Mouse (Mus musculus): ENCODE measurements around the gene 4930516K23Rik. TPM values are rescaled to one million over a fixed set of nuclear protein-coding genes. Genes with fewer than 3 reads are reported as not detected.

Gene 4930516K23Rik
- polyA plus RNA-seq, 1 experiment from 2014 or later = not detected

GRCm38 (mm10) chr7:104017203-104017602 is 44.0 kb downstream of the 4930516K23Rik start, which contains the start of gene Olfr639:
Gene Olfr639, minus strand, starts transcription at chr7:104017303.
- no peaks in the 10 kb centered on the region for H3K27me3 ChIP-seq (replicated peaks; ENCODE audit: control insufficient read depth, insufficient read depth, low read length)
- H3K36me3 ChIP-seq (ENCODE audit: control insufficient read depth, insufficient read depth) = no peaks in the 10 kb centered on the region
- no peak within 1 kb of the TSS for H3K4me3 ChIP-seq (ENCODE audit: low read depth, low read length)
- no peaks in the 10 kb centered on the region for H3K9me3 ChIP-seq (ENCODE audit: control insufficient read depth)
- no peak within 1 kb of the TSS for H3K27ac ChIP-seq (ENCODE audit: low read depth, low read length)
- H3K4me1 ChIP-seq (replicated peaks; ENCODE audit: control insufficient read depth, insufficient read depth, low read length) = no peaks in the 10 kb centered on the region
- TF ChIP-seq CTCF (IDR thresholded peaks at IDR 0.05; ENCODE audit: low read depth) = no peak
- no peak within 1 kb of the TSS for H3K9ac ChIP-seq (ENCODE audit: low read depth, low read length)
- no peak for ATAC-seq
- H3K4me2 ChIP-seq (replicated peaks; ENCODE audit: low read depth) = no peak within 1 kb of the TSS

Other genes with a start within 250 kb of the 4930516K23Rik start
- gene Hbb-bt, start 247.4 kb downstream of the 4930516K23Rik start, polyA plus RNA-seq (2015; fragmentation: Nextera tagmentation; extraction: Ambion mirVana) = 164 and 228 TPM in 2 replicates
- gene Hbb-bs, start 233.3 kb downstream of the 4930516K23Rik start, polyA plus RNA-seq (2015; fragmentation: Nextera tagmentation; extraction: Ambion mirVana) = 726 and 1,073 TPM in 2 replicates
- gene Hbb-bh2, start 220.9 kb downstream of the 4930516K23Rik start, polyA plus RNA-seq (2015; fragmentation: Nextera tagmentation; extraction: Ambion mirVana) = not detected in 2 replicates
- not detected in 2 replicates for gene Hbb-bh1, start 218.3 kb downstream of the 4930516K23Rik start, polyA plus RNA-seq (2015; fragmentation: Nextera tagmentation; extraction: Ambion mirVana)
- 0.52 TPM in 1 of 2 replicates, not detected in the other for gene Hbb-y, start 208.2 kb downstream of the 4930516K23Rik start, polyA plus RNA-seq (2015; fragmentation: Nextera tagmentation; extraction: Ambion mirVana)
- gene Olfr66, start 175.2 kb downstream of the 4930516K23Rik start, polyA plus RNA-seq (2015; fragmentation: Nextera tagmentation; extraction: Ambion mirVana) = not detected in 2 replicates
- not detected in 2 replicates for gene Olfr64, start 167.0 kb downstream of the 4930516K23Rik start, polyA plus RNA-seq (2015; fragmentation: Nextera tagmentation; extraction: Ambion mirVana)
- gene Olfr65, start 158.0 kb downstream of the 4930516K23Rik start, polyA plus RNA-seq (2015; fragmentation: Nextera tagmentation; extraction: Ambion mirVana) = not detected in 2 replicates
- gene Olfr631, start 132.6 kb downstream of the 4930516K23Rik start, polyA plus RNA-seq (2015; fragmentation: Nextera tagmentation; extraction: Ambion mirVana) = not detected in 2 replicates
- not detected in 2 replicates for gene Olfr632, start 127.1 kb downstream of the 4930516K23Rik start, polyA plus RNA-seq (2015; fragmentation: Nextera tagmentation; extraction: Ambion mirVana)
- not detected in 2 replicates for gene Olfr633, start 117.0 kb downstream of the 4930516K23Rik start, polyA plus RNA-seq (2015; fragmentation: Nextera tagmentation; extraction: Ambion mirVana)
- not detected in 2 replicates for gene Olfr635, start 90.3 kb downstream of the 4930516K23Rik start, polyA plus RNA-seq (2015; fragmentation: Nextera tagmentation; extraction: Ambion mirVana)
- not detected in 2 replicates for gene Olfr638, start 62.7 kb downstream of the 4930516K23Rik start, polyA plus RNA-seq (2015; fragmentation: Nextera tagmentation; extraction: Ambion mirVana)
- not detected in 2 replicates for gene Olfr639, start 44.1 kb downstream of the 4930516K23Rik start, polyA plus RNA-seq (2015; fragmentation: Nextera tagmentation; extraction: Ambion mirVana)
- not detected in 2 replicates for gene Olfr640, start 35.9 kb downstream of the 4930516K23Rik start, polyA plus RNA-seq (2015; fragmentation: Nextera tagmentation; extraction: Ambion mirVana)
- gene Olfr641, start 26.0 kb downstream of the 4930516K23Rik start, polyA plus RNA-seq (2015; fragmentation: Nextera tagmentation; extraction: Ambion mirVana) = not detected in 2 replicates
- not detected in 2 replicates for gene Olfr642, start 8.8 kb downstream of the 4930516K23Rik start, polyA plus RNA-seq (2015; fragmentation: Nextera tagmentation; extraction: Ambion mirVana)
- gene Olfr644, start 10.4 kb upstream of the 4930516K23Rik start, polyA plus RNA-seq (2015; fragmentation: Nextera tagmentation; extraction: Ambion mirVana) = not detected in 2 replicates
- not detected in 2 replicates for gene Olfr645, start 24.0 kb upstream of the 4930516K23Rik start, polyA plus RNA-seq (2015; fragmentation: Nextera tagmentation; extraction: Ambion mirVana)
- not detected in 2 replicates for gene Olfr646, start 43.4 kb upstream of the 4930516K23Rik start, polyA plus RNA-seq (2015; fragmentation: Nextera tagmentation; extraction: Ambion mirVana)
- not detected in 2 replicates for gene Ubqln5, start 68.4 kb upstream of the 4930516K23Rik start, polyA plus RNA-seq (2015; fragmentation: Nextera tagmentation; extraction: Ambion mirVana)
- not detected in 2 replicates for gene Olfr643, start 76.0 kb upstream of the 4930516K23Rik start, polyA plus RNA-seq (2015; fragmentation: Nextera tagmentation; extraction: Ambion mirVana)
- gene Ubqln3, start 81.8 kb upstream of the 4930516K23Rik start, polyA plus RNA-seq (2015; fragmentation: Nextera tagmentation; extraction: Ambion mirVana) = not detected in 2 replicates
- gene Ubqlnl, start 89.1 kb upstream of the 4930516K23Rik start, polyA plus RNA-seq (2015; fragmentation: Nextera tagmentation; extraction: Ambion mirVana) = not detected in 2 replicates
- not detected in 2 replicates for gene Olfm5, start 103.4 kb upstream of the 4930516K23Rik start, polyA plus RNA-seq (2015; fragmentation: Nextera tagmentation; extraction: Ambion mirVana)
- 0.08 and 0.09 TPM in 2 replicates for gene Olfr648, start 121.9 kb upstream of the 4930516K23Rik start, polyA plus RNA-seq (2015; fragmentation: Nextera tagmentation; extraction: Ambion mirVana)
- not detected in 2 replicates for gene Olfr649, start 134.5 kb upstream of the 4930516K23Rik start, polyA plus RNA-seq (2015; fragmentation: Nextera tagmentation; extraction: Ambion mirVana)
- gene Trim6, start 157.3 kb upstream of the 4930516K23Rik start, polyA plus RNA-seq (2015; fragmentation: Nextera tagmentation; extraction: Ambion mirVana) = 0.44 and 0.55 TPM in 2 replicates
- gene Trim34a, start 183.0 kb upstream of the 4930516K23Rik start, polyA plus RNA-seq (2015; fragmentation: Nextera tagmentation; extraction: Ambion mirVana) = 6.0 and 6.2 TPM in 2 replicates
- gene Trim5, start 226.6 kb upstream of the 4930516K23Rik start, polyA plus RNA-seq (2015; fragmentation: Nextera tagmentation; extraction: Ambion mirVana) = 1.6 TPM in 2 replicates

All from intestine, postnatal 0 days (tissue).